In the genomic region with DNA sequence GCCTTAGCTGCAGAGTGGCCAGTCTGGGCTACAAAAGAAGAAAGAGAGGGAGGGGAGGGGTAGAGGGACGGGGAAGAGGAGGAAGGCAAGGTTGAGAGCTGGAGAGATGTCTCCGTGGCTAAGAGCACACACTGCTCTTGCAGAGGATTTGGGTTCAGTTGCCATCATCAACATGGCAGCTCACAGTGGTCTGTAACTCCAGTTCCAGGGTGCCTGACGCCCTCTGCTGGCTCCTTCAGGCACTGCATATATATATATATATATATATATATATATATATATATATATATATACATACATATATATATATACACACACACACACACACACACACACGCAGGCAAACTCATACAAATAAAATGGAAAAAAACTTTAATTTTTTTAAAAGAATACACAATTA, we compare ENCODE assay signal across 26 mouse cellular contexts. TPM values are rescaled to one million over a fixed set of nuclear protein-coding genes. Genes with fewer than 3 reads are reported as not detected.
A peak's percentile ranks its signal among the peaks of the same experiment; 100 is the strongest.
DNase-seq lines count a peak whose midpoint lies in the region; ATAC-seq and TF ChIP-seq lines count a peak whose summit lies in the region.
"Had no signal": no experiment of that assay in that cellular context is flagged by ENCODE, and none has a peak within 500 bp of the region (broad histone marks: within the 10 kb centered on the region; RNA-seq: fewer than 3 reads in every experiment).

No protein-coding gene starts in this region.

- H3K4me3 ChIP-seq in liver, adult 2 months (ENCODE audit: insufficient read depth, low read depth, low read length), result no peak overlapping the region
- H3K4me3 ChIP-seq in liver, embryonic 11.5 days (ENCODE audit: low read depth, low read length), result no peak overlapping the region
- no peak overlapping the region for H3K4me3 ChIP-seq in kidney, embryonic 15.5 days (replicated peaks)
- H3K4me3 ChIP-seq: embryonic facial prominence, embryonic 10.5 days; heart, embryonic 12.5 days; hindbrain, embryonic 12.5 days; left cerebral cortex, adult 2 months; limb, embryonic 15.5 days; midbrain, embryonic 10.5 days; myocyte had no signal

- H3K4me2 ChIP-seq in liver, embryonic 11.5 days, result no peak overlapping the region
- no peak overlapping the region for H3K4me2 ChIP-seq in kidney, embryonic 15.5 days
- H3K4me2 ChIP-seq: heart, embryonic 12.5 days; hindbrain, embryonic 12.5 days; limb, embryonic 15.5 days had no signal

- peak; percentile 44 for DNase-seq in CD4-positive, CD25-positive, alpha-beta regulatory T cell, adult 2 months (ENCODE audit: low read depth, low spot score)
- DNase-seq in liver, adult 2 months (ENCODE audit: extremely low read depth, low read depth, low spot score), result no peak
- no peak for DNase-seq in liver, embryonic 11.5 days (ENCODE audit: low spot score)
- peak; percentile 49 for DNase-seq in ZHBTc4 (ENCODE audit: low read depth, low spot score)
- peak; percentile 30 for DNase-seq in naive thymus-derived CD4-positive, alpha-beta T cell, adult 2 months (ENCODE audit: low read depth)
- no peak for DNase-seq in layer of hippocampus, postnatal 25 days (ENCODE audit: extremely low spot score in 1 of 2, low spot score in 1 of 2)
- DNase-seq: cerebellum, adult 11 months; cerebellum, adult 9-11 months; gastrocnemius, postnatal 25 days; kidney, adult 9 months had no signal

- 81% methylated on average over 4 of the region's 4 CpGs for WGBS in liver, adult 2 months
- 72% methylated on average over 4 of the region's 4 CpGs for WGBS in liver, embryonic 11.5 days
- 89% methylated on average over 4 of the region's 4 CpGs for WGBS in kidney, embryonic 15.5 days

- H3K9me3 ChIP-seq in liver, embryonic 11.5 days (ENCODE audit: control insufficient read depth, low read length), result no peaks in the 10 kb centered on the region
- H3K9me3 ChIP-seq in kidney, embryonic 15.5 days (replicated peaks), result no peaks in the 10 kb centered on the region
- H3K9me3 ChIP-seq: limb, embryonic 15.5 days had no signal

- ATAC-seq in CD4-positive, CD25-positive, alpha-beta regulatory T cell, adult 4 months, result no peak
- ATAC-seq in liver, embryonic 11.5 days (replicated peaks; ENCODE audit: low FRiP score), result no peak
- no peak for ATAC-seq in kidney, embryonic 15.5 days (replicated peaks; ENCODE audit: low FRiP score)
- ATAC-seq: forebrain, embryonic 16.5 days; inflammation-experienced regulatory T-cells, adult 6 months; lung, postnatal 0 days; midbrain, embryonic 16.5 days had no signal

- no peaks in the 10 kb centered on the region for H3K79me2 ChIP-seq in liver, adult 2 months (ENCODE audit: control insufficient read depth, insufficient read depth, low read length)

- TF ChIP-seq POLR2A in liver, adult 2 months (IDR thresholded peaks at IDR 0.05; ENCODE audit: extremely low read depth, insufficient read depth, low read length), result no peak

- no peaks in the 10 kb centered on the region for H3K4me1 ChIP-seq in liver, adult 2 months (ENCODE audit: control insufficient read depth, insufficient read depth, low read length)
- no peaks in the 10 kb centered on the region for H3K4me1 ChIP-seq in liver, embryonic 11.5 days (replicated peaks; ENCODE audit: control insufficient read depth, insufficient read depth, low read length)
- peaks cover 25% of the 10 kb centered on the region for H3K4me1 ChIP-seq in kidney, embryonic 15.5 days

- H3K36me3 ChIP-seq in liver, adult 2 months (ENCODE audit: control insufficient read depth, insufficient read depth, low read length), result no peaks in the 10 kb centered on the region
- no peaks in the 10 kb centered on the region for H3K36me3 ChIP-seq in liver, embryonic 11.5 days (ENCODE audit: control insufficient read depth, insufficient read depth, low read length)
- no peaks in the 10 kb centered on the region for H3K36me3 ChIP-seq in kidney, embryonic 15.5 days
- H3K36me3 ChIP-seq: embryonic facial prominence, embryonic 10.5 days; G1E; heart, embryonic 12.5 days; hindbrain, embryonic 12.5 days; limb, embryonic 15.5 days; midbrain, embryonic 10.5 days had no signal

- H3K27ac ChIP-seq in liver, adult 2 months (replicated peaks; ENCODE audit: insufficient read depth, low read depth, low read length), result no peak overlapping the region
- no peak overlapping the region for H3K27ac ChIP-seq in liver, embryonic 11.5 days (ENCODE audit: low read depth, low read length)
- no peak overlapping the region for H3K27ac ChIP-seq in kidney, embryonic 15.5 days
- H3K27ac ChIP-seq: embryonic facial prominence, embryonic 10.5 days; hindbrain, embryonic 12.5 days; left cerebral cortex, adult 2 months; limb, embryonic 15.5 days; midbrain, embryonic 10.5 days had no signal

- no peak overlapping the region for H3K9ac ChIP-seq in liver, adult 2 months (ENCODE audit: low read depth, low read length)
- H3K9ac ChIP-seq in liver, embryonic 11.5 days (ENCODE audit: low read depth, low read length), result no peak overlapping the region
- H3K9ac ChIP-seq in kidney, embryonic 15.5 days, result no peak overlapping the region
- H3K9ac ChIP-seq: heart, embryonic 12.5 days; hindbrain, embryonic 12.5 days; limb, embryonic 15.5 days had no signal

- no peaks in the 10 kb centered on the region for H3K27me3 ChIP-seq in liver, adult 2 months (ENCODE audit: control insufficient read depth, insufficient read depth, low read length)
- H3K27me3 ChIP-seq in liver, embryonic 11.5 days (replicated peaks; ENCODE audit: control insufficient read depth, insufficient read depth, low read length), result no peaks in the 10 kb centered on the region
- no peaks in the 10 kb centered on the region for H3K27me3 ChIP-seq in kidney, embryonic 15.5 days
- H3K27me3 ChIP-seq: heart, embryonic 12.5 days; hindbrain, embryonic 12.5 days; limb, embryonic 15.5 days had no signal

- peak; percentile 31; the same call in 1 of the 2 replicates for TF ChIP-seq CTCF in liver, adult 2 months (IDR thresholded peaks at IDR 0.05; ENCODE audit: low read depth, low read length)

RNA-seq across cellular contexts. Expression of a gene that starts 18.3 kb away (rescaled TPM):
- 1 to 10 TPM; 1.5 to 6.1 TPM for polyA plus RNA-seq in CD4-positive, CD25-positive, alpha-beta regulatory T cell, adult 4 months (2017; shearing (Covaris generic))
- total RNA-seq in liver, adult 2 months (2014; rRNA removed), result 3.9 and 4.2 TPM in 2 replicates
- 1.5 and 2.0 TPM in 2 replicates for polyA plus RNA-seq in liver, adult 2 months (2012; rRNA removed)
- polyA plus RNA-seq in liver, embryonic 11.5 days (2014; fragmentation: Nextera tagmentation; extraction: Ambion mirVana), result 18.9 and 19.5 TPM in 2 replicates
- total RNA-seq in layer of hippocampus, postnatal 25 days (2021), result 10 to 100 TPM; 60.1 to 63.6 TPM
- 10.1 and 13.7 TPM in 2 replicates for polyA plus RNA-seq in kidney, embryonic 15.5 days (2015; fragmentation: Nextera tagmentation; extraction: Ambion mirVana)
- polyA plus RNA-seq: G1E had no signal

RNA-seq across cellular contexts. Expression of a gene that starts 47.5 kb away (rescaled TPM):
- polyA plus RNA-seq in CD4-positive, CD25-positive, alpha-beta regulatory T cell, adult 4 months (2017; shearing (Covaris generic)), result 1 to 10 TPM; 1.3 to 1.4 TPM
- not detected in 2 replicates for total RNA-seq in liver, adult 2 months (2014; rRNA removed)
- polyA plus RNA-seq in liver, adult 2 months (2012; rRNA removed), result not detected in 2 replicates
- not detected in 2 replicates for polyA plus RNA-seq in liver, embryonic 11.5 days (2014; fragmentation: Nextera tagmentation; extraction: Ambion mirVana)
- total RNA-seq in layer of hippocampus, postnatal 25 days (2021), result 10 to 100 TPM; 18.9 to 21.1 TPM
- 3.2 TPM in 1 of 2 replicates, not detected in the other for polyA plus RNA-seq in kidney, embryonic 15.5 days (2015; fragmentation: Nextera tagmentation; extraction: Ambion mirVana)
- total RNA-seq: common myeloid progenitor, adult 5-6 weeks; G1E had no signal
- polyA plus RNA-seq: G1E; heart, embryonic 12.5 days; inflammation-experienced regulatory T-cells, adult 6 months; neural tube, embryonic 14.5 days had no signal

Comparison
In these comparisons a context has a peak if more than half of its experiments do, and no peak if none do; other contexts are left out.
1. DNase-seq: peak in CD4-positive, CD25-positive, alpha-beta regulatory T cell, adult 2 months (single experiment), ZHBTc4 (single experiment) and naive thymus-derived CD4-positive, alpha-beta T cell, adult 2 months (single experiment); none in liver, adult 2 months (single experiment), liver, embryonic 11.5 days (single experiment) and layer of hippocampus, postnatal 25 days (0 of 2).